Comparison of ENCODE assay signal across 7 mouse cellular contexts in the genomic region with DNA sequence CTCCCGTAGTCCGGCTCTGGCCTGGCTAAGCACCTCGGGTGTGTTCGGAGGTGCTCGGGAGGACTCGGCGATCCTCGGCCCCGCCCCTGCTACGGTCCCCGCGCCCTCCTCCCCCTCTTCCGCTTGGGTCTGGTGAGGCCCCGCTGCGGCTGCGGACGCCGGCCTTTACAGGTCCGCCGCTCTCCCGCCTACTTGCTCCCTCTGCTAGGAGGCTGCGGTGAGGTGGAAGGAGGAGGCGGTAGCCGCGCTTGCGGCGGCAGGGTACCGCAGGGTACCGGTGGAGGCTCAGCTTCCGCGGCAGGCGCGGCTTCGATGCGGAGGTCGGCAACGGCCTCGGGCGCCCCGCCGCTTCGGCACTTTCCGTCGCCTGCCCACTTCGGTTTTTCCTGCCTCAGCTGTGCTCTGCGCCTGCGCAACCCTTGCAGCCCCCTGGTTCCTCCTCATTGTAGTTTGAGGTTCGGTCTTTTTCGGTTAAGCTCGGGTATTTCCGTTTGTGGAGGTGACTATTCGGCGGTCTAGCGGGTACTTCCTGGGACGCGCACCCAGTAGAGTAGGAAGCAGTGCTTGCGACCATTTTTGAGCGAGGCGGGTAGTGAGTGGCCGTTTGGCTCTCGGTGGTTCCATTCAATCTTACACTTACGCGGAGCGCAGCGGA. TPM values are rescaled to one million over a fixed set of nuclear protein-coding genes. Genes with fewer than 3 reads are reported as not detected.
A peak's percentile ranks its signal among the peaks of the same experiment; 100 is the strongest.
DNase-seq lines count a peak whose midpoint lies in the region; ATAC-seq lines count a peak whose summit lies in the region.

A gene (minus strand): TSS at position 375 of the 655 bp plus-strand sequence.

- H3K27me3 ChIP-seq in embryonic facial prominence, embryonic 11.5 days (ENCODE audit: control insufficient read depth, insufficient read depth, low read length) = peaks cover 12% of the 10 kb centered on the region
- H3K27me3 ChIP-seq in limb, embryonic 11.5 days (ENCODE audit: control insufficient read depth, insufficient read depth, low read length) = peaks cover 14% of the 10 kb centered on the region
- H3K27me3 ChIP-seq in midbrain, embryonic 14.5 days (ENCODE audit: control insufficient read depth, insufficient read depth, low read length) = peaks cover 13% of the 10 kb centered on the region

- 0 out of 2 replicates have a peak, but pooled peaks cover 3% of the 10 kb centered on the region for H3K36me3 ChIP-seq in embryonic facial prominence, embryonic 11.5 days (replicated peaks; ENCODE audit: control insufficient read depth, insufficient read depth, low read depth, low read length)
- H3K36me3 ChIP-seq in limb, embryonic 11.5 days (ENCODE audit: control insufficient read depth, insufficient read depth, low read length) = peaks cover 10% of the 10 kb centered on the region
- H3K36me3 ChIP-seq in midbrain, embryonic 14.5 days (ENCODE audit: control insufficient read depth, insufficient read depth, low read length) = peaks cover 22% of the 10 kb centered on the region

- H3K9me3 ChIP-seq in embryonic facial prominence, embryonic 11.5 days (replicated peaks; ENCODE audit: control insufficient read depth, low read length) = no peaks in the 10 kb centered on the region; the same call in 1 of the 2 replicates
- H3K9me3 ChIP-seq in limb, embryonic 11.5 days (ENCODE audit: control insufficient read depth, low read length) = peaks cover 3% of the 10 kb centered on the region; the same call in 1 of the 2 replicates
- H3K9me3 ChIP-seq in midbrain, embryonic 14.5 days (ENCODE audit: control insufficient read depth, low read length) = no peaks in the 10 kb centered on the region

- peak; percentile 99 for DNase-seq in adrenal gland, postnatal 14 days
- peak; percentile 100 for DNase-seq in embryonic facial prominence, embryonic 11.5 days (ENCODE audit: low spot score)
- DNase-seq in heart, adult 11 months = peak; percentile 100
- DNase-seq in kidney, adult 18-20 months = peak; percentile 99
- peak; percentile 98 for DNase-seq in limb, embryonic 11.5 days (ENCODE audit: low spot score)
- peak; percentile 100 for DNase-seq in midbrain, embryonic 14.5 days
- peak; percentile 97 to 99 for DNase-seq in spleen, adult 18-20 months

- peak; percentile 87 for ATAC-seq in embryonic facial prominence, embryonic 11.5 days (replicated peaks; ENCODE audit: insufficient number of reproducible peaks, low FRiP score, low TSS enrichment, low read depth)
- ATAC-seq in limb, embryonic 11.5 days (ENCODE audit: insufficient number of reproducible peaks, low FRiP score, low TSS enrichment, low read depth) = peak; percentile 89
- peak; percentile 92 for ATAC-seq in midbrain, embryonic 14.5 days (ENCODE audit: low FRiP score, low TSS enrichment)

- peaks cover 3% of the 10 kb centered on the region for H3K4me1 ChIP-seq in embryonic facial prominence, embryonic 11.5 days (ENCODE audit: control insufficient read depth, insufficient read depth, low read length)
- H3K4me1 ChIP-seq in limb, embryonic 11.5 days (ENCODE audit: control insufficient read depth, insufficient read depth, low read length) = peaks cover 12% of the 10 kb centered on the region
- H3K4me1 ChIP-seq in midbrain, embryonic 14.5 days (ENCODE audit: control insufficient read depth, insufficient read depth, low read length) = peaks cover 30% of the 10 kb centered on the region

- peak within 1 kb of the TSS; percentile 97 for H3K27ac ChIP-seq in embryonic facial prominence, embryonic 11.5 days (replicated peaks; ENCODE audit: low read depth, low read length)
- H3K27ac ChIP-seq in limb, embryonic 11.5 days (replicated peaks; ENCODE audit: low read depth, low read length) = peak within 1 kb of the TSS; percentile 93
- peak within 1 kb of the TSS; percentile 100 for H3K27ac ChIP-seq in midbrain, embryonic 14.5 days (replicated peaks; ENCODE audit: low read depth, low read length)

- H3K4me2 ChIP-seq in embryonic facial prominence, embryonic 11.5 days (ENCODE audit: low read depth, low read length) = peak within 1 kb of the TSS; percentile 67
- H3K4me2 ChIP-seq in limb, embryonic 11.5 days (ENCODE audit: low read depth, severe bottlenecking) = peak within 1 kb of the TSS; percentile 79
- peak within 1 kb of the TSS; percentile 90 for H3K4me2 ChIP-seq in midbrain, embryonic 14.5 days (ENCODE audit: low read length)

- WGBS in embryonic facial prominence, embryonic 11.5 days = under 1% methylated on average over 63 of the region's 65 CpGs
- WGBS in limb, embryonic 11.5 days = 0% methylated on average over 62 of the region's 65 CpGs
- WGBS in midbrain, embryonic 14.5 days = under 1% methylated on average over 65 of the region's 65 CpGs

- peak within 1 kb of the TSS; percentile 79 for H3K4me3 ChIP-seq in embryonic facial prominence, embryonic 11.5 days (ENCODE audit: low read depth, low read length)
- H3K4me3 ChIP-seq in limb, embryonic 11.5 days (ENCODE audit: low read depth, low read length) = peak within 1 kb of the TSS; percentile 74
- peak within 1 kb of the TSS; percentile 73 for H3K4me3 ChIP-seq in midbrain, embryonic 14.5 days (replicated peaks; ENCODE audit: low read depth, low read length)

- H3K9ac ChIP-seq in embryonic facial prominence, embryonic 11.5 days (replicated peaks; ENCODE audit: low read length) = peak within 1 kb of the TSS; percentile 97
- H3K9ac ChIP-seq in limb, embryonic 11.5 days (ENCODE audit: low read length) = peak within 1 kb of the TSS; percentile 80
- peak within 1 kb of the TSS; percentile 95 for H3K9ac ChIP-seq in midbrain, embryonic 14.5 days (replicated peaks; ENCODE audit: low read length)

RNA-seq across cellular contexts. Expression of the gene that starts here (rescaled TPM):
- total RNA-seq in adrenal gland, postnatal 14 days (2021) = 191 and 201 TPM in 2 replicates
- 172 and 177 TPM in 2 replicates for polyA plus RNA-seq in embryonic facial prominence, embryonic 11.5 days (2014; fragmentation: Nextera tagmentation; extraction: Ambion mirVana)
- 199 TPM in 2 replicates for polyA plus RNA-seq in limb, embryonic 11.5 days (2014; fragmentation: Nextera tagmentation; extraction: Ambion mirVana)
- polyA plus RNA-seq in midbrain, embryonic 14.5 days (2014; fragmentation: Nextera tagmentation; extraction: Ambion mirVana) = 149 and 181 TPM in 2 replicates

Comparison
In these comparisons a context has a peak if more than half of its experiments do, and no peak if none do; other contexts are left out.
1. Peak in every context shown above with its lines: DNase-seq, ATAC-seq, H3K4me3 ChIP-seq and H3K27ac ChIP-seq.